18 mouse cellular contexts compared by ENCODE assay signal in the genomic region with DNA sequence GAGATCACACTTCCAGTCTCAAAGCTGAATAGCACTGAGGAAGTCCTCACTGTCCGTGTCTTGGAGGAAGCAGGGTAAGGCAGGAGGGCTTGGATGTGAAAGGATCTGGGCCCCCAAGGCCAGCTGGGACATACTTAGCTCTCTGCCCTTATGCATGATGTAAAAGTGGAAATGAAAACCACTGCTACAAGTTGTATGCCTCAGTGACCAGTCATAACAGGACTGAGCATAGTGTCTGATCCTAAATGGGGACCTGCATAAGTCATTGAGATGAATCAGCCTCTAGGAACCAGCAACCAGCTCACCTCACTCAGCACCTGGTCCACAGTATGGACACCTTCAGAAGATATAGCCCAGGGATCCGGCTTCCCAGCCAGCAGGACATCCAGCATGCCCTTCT. TPM values are rescaled to one million over a fixed set of nuclear protein-coding genes. Genes with fewer than 3 reads are reported as not detected.
DNase-seq lines count a peak whose midpoint lies in the region; TF ChIP-seq lines count a peak whose summit lies in the region.
"Had no signal": no experiment of that assay in that cellular context is flagged by ENCODE, and none has a peak within 500 bp of the region (broad histone marks: within the 10 kb centered on the region; RNA-seq: fewer than 3 reads in every experiment).

No protein-coding gene starts in this region.

- no peak overlapping the region for H3K4me3 ChIP-seq in left cerebral cortex, adult 2 months
- no peak overlapping the region for H3K4me3 ChIP-seq in MEL (ENCODE audit: control insufficient read depth in 1 of 2, insufficient read depth in 1 of 2, low read depth in 2 of 2, low read length in 2 of 2)
- H3K4me3 ChIP-seq: embryonic facial prominence, embryonic 12.5 days; embryonic facial prominence, embryonic 15.5 days; erythroblast, embryonic 14.5 days; forebrain, embryonic 12.5 days; forebrain, embryonic 15.5 days; gastrocnemius, adult 2 months; hindbrain, embryonic 12.5 days; hindbrain, embryonic 15.5 days had no signal

- DNase-seq in left cerebral cortex, adult 2 months (ENCODE audit: extremely low spot score in 1 of 2, low spot score in 2 of 2), result no peak
- DNase-seq in left cerebral cortex, postnatal 4 days, result no peak
- no peak for DNase-seq in MEL (ENCODE audit: low read depth, low spot score)
- peak; percentile 6 for DNase-seq in splenic B cell, adult 2 months (ENCODE audit: low read depth, low spot score)
- no peak for DNase-seq in layer of hippocampus, postnatal 10 days (ENCODE audit: low spot score in 2 of 2)
- DNase-seq in adrenal gland, postnatal 14 days, result no peak
- DNase-seq: adrenal gland, adult 8-10 months; adrenal gland, postnatal 36 days; gastrocnemius, postnatal 14 days had no signal

- intact Hi-C loops in left cerebral cortex, adult 2 months (cut with DNase I), result loop anchor here (2.0 kb wide), 1 partner anchor 24 kb away; no protein-coding TSS in a partner anchor
- intact Hi-C loops in left cerebral cortex, postnatal 4 days (cut with DNase I), result no loop called here

- TF ChIP-seq POLR2A in MEL (IDR thresholded peaks at IDR 0.05; ENCODE audit: control insufficient read depth in 1 of 2, insufficient read depth in 1 of 2, low read depth in 1 of 2, low read length in 2 of 2, poor library complexity in 1 of 2), result no peak

- peak overlapping the region; percentile 69 for H3K27ac ChIP-seq in left cerebral cortex, adult 2 months
- H3K27ac ChIP-seq in MEL (ENCODE audit: control insufficient read depth, low read depth, low read length), result peak overlapping the region; percentile 37
- H3K27ac ChIP-seq: embryonic facial prominence, embryonic 12.5 days; embryonic facial prominence, embryonic 15.5 days; forebrain, embryonic 12.5 days; forebrain, embryonic 15.5 days; gastrocnemius, adult 2 months; hindbrain, embryonic 12.5 days; hindbrain, embryonic 15.5 days had no signal

- no peak for TF ChIP-seq RAD21 in MEL (IDR thresholded peaks at IDR 0.05; ENCODE audit: low read depth, low read length)

- peaks cover 6 to 10% of the 10 kb centered on the region in 2 experiments for H3K36me3 ChIP-seq in MEL (ENCODE audit: control insufficient read depth in 1 of 2, insufficient read depth in 2 of 2, low read length in 2 of 2)
- H3K36me3 ChIP-seq in splenic B cell, adult 2 months (ENCODE audit: control insufficient read depth, insufficient read depth, low read length, poor library complexity, severe bottlenecking), result no peaks in the 10 kb centered on the region
- H3K36me3 ChIP-seq: hindbrain, embryonic 15.5 days had no signal

- H3K4me1 ChIP-seq in MEL (ENCODE audit: control insufficient read depth in 1 of 2, insufficient read depth in 2 of 2, low read length in 2 of 2), result peaks cover 9 to 10% of the 10 kb centered on the region in 2 experiments
- H3K4me1 ChIP-seq: embryonic facial prominence, embryonic 12.5 days; embryonic facial prominence, embryonic 15.5 days; forebrain, embryonic 12.5 days; forebrain, embryonic 15.5 days; hindbrain, embryonic 12.5 days; hindbrain, embryonic 15.5 days had no signal

- H3K9ac ChIP-seq in MEL (ENCODE audit: control insufficient read depth, low read depth, low read length, poor library complexity, severe bottlenecking), result no peak overlapping the region; the same call in 1 of the 2 replicates
- H3K9ac ChIP-seq: embryonic facial prominence, embryonic 12.5 days; embryonic facial prominence, embryonic 15.5 days; forebrain, embryonic 12.5 days; forebrain, embryonic 15.5 days; hindbrain, embryonic 12.5 days; hindbrain, embryonic 15.5 days had no signal

- TF ChIP-seq CTCF in left cerebral cortex, adult 2 months (IDR thresholded peaks at IDR 0.05), result no peak
- no peak for TF ChIP-seq CTCF in MEL (IDR thresholded peaks at IDR 0.05 in 2 of 3, conservative IDR thresholded peaks at IDR 0.05 in 1 of 3; ENCODE audit: control insufficient read depth in 1 of 3, insufficient read depth in 1 of 3, low read depth in 2 of 3, low read length in 3 of 3, poor library complexity in 1 of 3, severe bottlenecking in 1 of 3)

- no peak for TF ChIP-seq EP300 in MEL (IDR thresholded peaks at IDR 0.05; ENCODE audit: low read depth in 1 of 2, low read length in 2 of 2)

- no peaks in the 10 kb centered on the region for H3K9me3 ChIP-seq in MEL (replicated peaks; ENCODE audit: insufficient read depth, low read length)
- H3K9me3 ChIP-seq: embryonic facial prominence, embryonic 12.5 days; embryonic facial prominence, embryonic 15.5 days; forebrain, embryonic 12.5 days; forebrain, embryonic 15.5 days; G1E; hindbrain, embryonic 12.5 days; hindbrain, embryonic 15.5 days had no signal

- no peaks in the 10 kb centered on the region for H3K27me3 ChIP-seq in MEL (ENCODE audit: control insufficient read depth in 1 of 2, insufficient read depth in 2 of 2, low read length in 2 of 2)
- H3K27me3 ChIP-seq in splenic B cell, adult 2 months (ENCODE audit: control insufficient read depth, insufficient read depth, low read length, poor library complexity, severe bottlenecking), result no peaks in the 10 kb centered on the region
- H3K27me3 ChIP-seq: embryonic facial prominence, embryonic 12.5 days; embryonic facial prominence, embryonic 15.5 days; forebrain, embryonic 12.5 days; forebrain, embryonic 15.5 days; hindbrain, embryonic 12.5 days; hindbrain, embryonic 15.5 days had no signal

- H3K79me2 ChIP-seq in MEL (ENCODE audit: control insufficient read depth, insufficient read depth, low read length, poor library complexity), result no peaks in the 10 kb centered on the region

TF ChIP-seq in MEL, 35 proteins besides CTCF, POLR2A, EP300 and RAD21:
- TF ChIP-seq HCFC1 (IDR thresholded peaks at IDR 0.05; ENCODE audit: low read depth, low read length) (no peak), SIN3A (IDR thresholded peaks at IDR 0.05; ENCODE audit: low read length) (no peak; the same call in 1 of the 2 replicates), POLR2AphosphoS5 (IDR thresholded peaks at IDR 0.05; ENCODE audit: borderline replicate concordance, low read depth, low read length) (no peak), MAZ (IDR thresholded peaks at IDR 0.05; ENCODE audit: low read depth, low read length) (no peak), MAFK (IDR thresholded peaks at IDR 0.05; ENCODE audit: borderline replicate concordance, low read depth, low read length) (no peak), MAX (IDR thresholded peaks at IDR 0.05; ENCODE audit: low read length) (no peak), MYC (IDR thresholded peaks at IDR 0.05; ENCODE audit: low read depth, low read length) (no peak), ETS1 (IDR thresholded peaks at IDR 0.05; ENCODE audit: low read depth, low read length) (no peak), TCF12 (IDR thresholded peaks at IDR 0.05; ENCODE audit: low read depth, low read length) (no peak), NRF1 (IDR thresholded peaks at IDR 0.05; ENCODE audit: insufficient read depth, low read depth, low read length, poor library complexity, severe bottlenecking) (no peak), JUND (IDR thresholded peaks at IDR 0.05; ENCODE audit: low read depth, low read length) (no peak), TBP (IDR thresholded peaks at IDR 0.05; ENCODE audit: low read depth, low read length) (no peak), ZMIZ1 (IDR thresholded peaks at IDR 0.05; ENCODE audit: low read depth, low read length) (no peak), ZNF384 (IDR thresholded peaks at IDR 0.05; ENCODE audit: low read depth, low read length) (no peak), CHD1 (IDR thresholded peaks at IDR 0.05; ENCODE audit: low read depth, low read length) (no peak), UBTF (IDR thresholded peaks at IDR 0.05; ENCODE audit: borderline replicate concordance, insufficient read depth, low read depth, low read length) (no peak), ZC3H11A (IDR thresholded peaks at IDR 0.05; ENCODE audit: low read depth, low read length) (no peak)

RNA-seq across cellular contexts. Expression of a gene that starts 46.6 kb away (rescaled TPM):
- 10 to 100 TPM; 70.0 to 81.1 TPM for total RNA-seq in left cerebral cortex, adult 2 months (2021)
- 10 to 100 TPM; 16.5 to 17.8 TPM for total RNA-seq in left cerebral cortex, postnatal 4 days (2021)
- 8.4 and 10.6 TPM in 2 replicates for total RNA-seq in MEL (2012; rRNA removed)
- polyA plus RNA-seq in MEL (2012; ENCODE audit: insufficient read depth in 1 of 2, insufficient read length in 2 of 2, low read depth in 1 of 2, low replicate concordance in 2 of 2, missing spikeins in 1 of 2), result 10 to 100 TPM in 1 of 2 experiments, not detected in 1; 14.6 TPM
- 10 to 100 TPM; 21.4 to 23.6 TPM for total RNA-seq in layer of hippocampus, postnatal 10 days (2021)
- total RNA-seq in adrenal gland, postnatal 14 days (2021), result 40.7 and 47.3 TPM in 2 replicates
